Mouse (Mus musculus) retina, embryonic 14.5 days (tissue): ENCODE results near the gene Gpc6.
A peak's percentile ranks its signal among the peaks of the same experiment; 100 is the strongest.

Experiments
- DNase-seq: peaks from one replicate; pipeline ENCODE4 v3.0.0-alpha.2; 2015; ENCODE audit warnings: low spot score

The Gpc6 gene

GRCm38 (mm10) chr14:116947939-116948591 is 22.9 kb downstream of the Gpc6 start:
- DNase-seq, result no peak

GRCm38 (mm10) chr14:116957154-116957553 is 32.0 kb downstream of the Gpc6 start:
- DNase-seq, result no peak

GRCm38 (mm10) chr14:116964837-116965236 is 39.7 kb downstream of the Gpc6 start:
- no peak for DNase-seq

DNA sequence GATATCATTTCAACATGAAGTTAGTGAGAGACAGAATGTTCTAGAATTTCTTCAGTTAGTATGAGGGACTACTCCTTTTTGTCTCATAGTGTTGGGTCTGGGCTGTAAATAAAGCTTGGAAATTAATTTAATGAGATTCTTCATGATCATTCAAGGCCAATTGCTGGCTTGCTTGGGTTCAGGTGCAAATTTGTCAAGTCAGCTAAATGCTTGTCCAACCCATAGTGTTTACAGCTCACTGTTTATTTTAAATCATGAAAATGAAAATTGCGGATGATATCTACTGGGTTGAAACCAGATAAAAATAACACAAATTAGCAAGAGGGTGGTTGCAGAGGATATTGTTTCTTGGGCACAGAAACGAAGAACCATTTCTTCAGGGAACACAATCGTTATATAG is 49.6 kb downstream of the Gpc6 start:
- no peak for DNase-seq

GRCm38 (mm10) chr14:116975224-116975623 is 50.1 kb downstream of the Gpc6 start:
- DNase-seq, result no peak

DNA sequence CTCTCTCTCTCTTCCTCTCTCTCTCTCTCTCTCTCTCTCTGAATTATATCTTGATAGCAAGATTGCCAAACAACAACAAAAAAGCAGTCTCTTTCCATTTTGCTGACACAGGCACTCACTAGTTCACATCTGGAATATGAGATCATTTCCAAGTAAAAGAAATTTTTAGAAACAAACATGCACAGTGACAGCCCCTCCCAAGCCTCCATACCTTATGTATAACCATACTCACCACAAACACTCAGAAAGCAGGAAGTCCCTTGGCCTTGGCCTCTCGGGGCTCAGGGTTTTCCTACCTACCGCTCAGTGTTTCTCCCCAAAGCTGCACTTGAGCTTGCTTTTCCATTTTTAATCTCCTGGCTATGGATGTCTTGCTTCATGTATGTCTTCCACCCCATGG is 52.1 kb downstream of the Gpc6 start:
- no peak for DNase-seq

DNA sequence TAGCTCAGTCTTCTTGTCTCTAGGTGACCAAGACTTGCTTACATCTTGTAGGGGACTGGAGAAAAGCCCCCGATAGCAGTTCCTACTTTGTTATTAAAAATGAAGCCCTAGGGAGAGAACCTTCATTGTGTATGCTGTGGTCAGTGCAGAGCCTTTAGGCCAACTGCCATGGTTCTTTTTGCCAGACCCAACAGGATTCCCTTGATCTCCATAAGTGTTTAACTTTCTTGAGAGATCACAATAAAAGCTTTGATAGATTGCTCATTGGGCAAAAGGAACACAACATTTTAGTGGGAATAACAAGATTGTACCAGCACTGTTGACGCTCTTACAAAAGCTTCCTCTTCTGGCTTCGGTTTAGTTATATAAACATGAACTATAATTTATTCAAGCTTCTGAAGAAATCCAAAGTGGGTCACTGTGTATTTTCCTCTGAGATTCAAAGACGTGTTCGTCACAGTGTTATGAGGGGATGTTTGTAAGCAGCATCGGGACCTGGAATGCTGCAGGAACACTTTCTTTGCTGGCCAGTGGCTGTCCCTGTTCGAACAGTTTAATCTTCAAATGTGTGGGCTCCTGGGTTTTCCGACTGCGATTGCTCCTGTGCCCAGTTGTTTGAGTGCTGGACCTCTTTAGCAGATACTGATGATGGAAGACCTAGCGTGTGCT is 54.7 kb downstream of the Gpc6 start:
- no peak for DNase-seq

- no peak for DNase-seq
Measured at GRCm38 (mm10) chr14:116981711-116982110, 56.6 kb downstream of the Gpc6 start.

DNA sequence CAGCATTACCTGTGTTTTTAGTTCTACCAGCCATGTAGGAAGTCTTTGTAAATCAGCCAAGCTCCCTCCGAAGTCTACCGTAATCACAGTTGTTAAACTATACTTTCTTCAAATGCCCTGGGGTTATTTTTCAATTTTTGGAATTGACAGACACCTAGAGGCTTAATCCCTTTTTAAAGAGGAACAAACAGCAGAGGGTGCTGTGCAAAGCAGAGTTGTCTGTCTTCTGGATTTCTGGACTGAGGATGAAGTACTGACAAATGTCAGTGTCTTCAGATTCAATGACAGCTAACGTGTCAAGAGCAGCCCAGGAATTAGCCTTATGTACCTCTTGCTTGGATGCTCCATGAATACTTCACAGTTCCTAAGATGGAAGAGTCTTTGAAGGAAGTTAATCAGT is 62.2 kb downstream of the Gpc6 start:
- DNase-seq, result no peak

GRCm38 (mm10) chr14:117000376-117000775 is 75.3 kb downstream of the Gpc6 start:
- DNase-seq, result no peak

DNA sequence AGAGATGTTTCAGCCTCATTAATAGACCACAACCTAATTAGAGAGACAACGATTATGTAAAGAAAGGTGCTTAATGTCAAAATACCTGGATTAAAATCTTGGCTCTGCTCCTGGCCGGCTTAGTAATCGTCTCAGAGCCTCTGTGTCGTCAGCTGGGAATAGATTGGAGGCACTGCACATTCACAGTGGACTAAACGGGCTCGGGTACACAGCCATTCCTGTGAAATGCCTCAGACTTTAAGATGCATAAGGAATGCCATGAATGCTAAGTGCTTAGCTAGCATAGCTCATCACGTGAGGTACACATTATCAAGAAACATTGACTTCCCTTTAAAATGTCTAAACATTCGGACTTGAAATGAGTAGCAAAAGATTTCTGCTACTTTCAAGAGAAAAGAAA is 77.2 kb downstream of the Gpc6 start:
- no peak for DNase-seq

GRCm38 (mm10) chr14:117008781-117009180 is 83.7 kb downstream of the Gpc6 start:
- no peak for DNase-seq

- DNase-seq, result no peak
Measured at GRCm38 (mm10) chr14:117012969-117013368, 87.9 kb downstream of the Gpc6 start.

- DNase-seq, result no peak
Measured at GRCm38 (mm10) chr14:117013554-117014117, 88.5 kb downstream of the Gpc6 start.

GRCm38 (mm10) chr14:117015333-117015922 is 90.3 kb downstream of the Gpc6 start:
- peak; percentile 28 for DNase-seq

DNA sequence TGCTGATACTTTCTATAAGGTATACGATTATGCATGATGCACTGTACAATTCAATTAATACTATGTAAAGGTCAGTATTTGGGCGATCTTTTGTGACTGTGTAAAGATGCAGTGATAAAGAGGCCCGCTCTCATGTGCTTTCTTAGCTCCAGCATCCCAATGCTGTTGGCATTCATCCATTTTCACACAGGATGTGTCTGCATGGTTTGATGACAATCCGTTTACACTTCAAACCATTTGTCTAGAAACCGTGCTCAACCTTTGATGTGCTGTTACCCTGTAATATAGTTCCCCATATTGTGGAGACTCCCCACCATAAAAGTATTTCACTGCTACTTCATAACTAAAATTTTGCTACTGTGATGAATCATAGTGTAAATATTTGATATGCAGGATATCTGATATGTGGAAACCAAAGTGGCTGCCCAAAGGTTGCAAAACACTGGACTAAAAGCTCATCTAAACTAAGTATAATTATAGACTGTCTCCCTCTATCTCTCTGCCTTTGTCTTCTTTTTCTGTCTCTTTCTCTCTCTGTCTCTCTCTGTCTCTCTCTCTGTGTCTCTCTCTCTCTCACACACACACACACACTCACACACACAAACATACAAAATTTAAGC is 97.2 kb downstream of the Gpc6 start:
- DNase-seq, result no peak

GRCm38 (mm10) chr14:117034146-117034545 is 109.0 kb downstream of the Gpc6 start:
- DNase-seq, result peak; percentile 83

DNA sequence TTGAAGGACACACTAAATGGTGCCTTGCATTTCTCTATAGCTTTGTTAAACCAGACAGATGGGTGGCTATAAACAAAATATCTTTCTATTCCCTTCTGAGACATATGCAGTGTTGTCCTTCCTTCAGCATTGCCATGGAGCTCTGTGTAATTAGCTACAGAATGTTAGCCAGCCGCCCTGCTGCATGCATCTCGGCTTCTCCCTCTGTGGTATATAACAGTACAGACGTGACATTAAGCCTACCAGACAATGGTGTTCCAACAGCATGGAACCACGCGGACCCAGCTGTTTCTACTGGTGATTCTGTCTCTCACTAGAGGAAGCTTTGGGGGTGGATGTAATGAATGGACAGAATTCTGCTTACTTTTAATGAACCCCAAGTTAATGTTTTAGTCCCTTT is 115.9 kb downstream of the Gpc6 start:
- no peak for DNase-seq

- DNase-seq, result no peak
Measured at GRCm38 (mm10) chr14:117048951-117049350, 123.8 kb downstream of the Gpc6 start.

- DNase-seq, result peak; percentile 17
Measured at GRCm38 (mm10) chr14:117050877-117051276, 125.8 kb downstream of the Gpc6 start.

DNA sequence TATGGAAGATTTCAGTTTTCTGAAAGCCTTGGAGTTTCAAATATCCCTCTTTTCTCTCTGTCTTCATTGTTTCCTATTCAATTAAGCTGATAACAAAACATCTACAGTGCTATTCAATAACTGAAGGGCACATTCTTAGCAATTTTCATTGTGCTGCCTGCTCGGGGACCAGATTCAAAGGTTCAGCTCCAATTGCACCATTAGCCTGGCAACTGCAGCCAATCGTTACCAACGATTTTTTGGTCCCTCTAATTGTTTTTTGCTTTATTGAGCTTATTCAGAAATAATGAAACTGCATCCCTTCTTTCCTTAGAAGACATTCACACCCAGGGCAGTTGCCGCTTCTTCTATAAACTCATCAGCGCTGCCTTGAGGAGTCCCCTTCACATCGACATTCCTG is 128.2 kb downstream of the Gpc6 start:
- DNase-seq, result peak; percentile 33

GRCm38 (mm10) chr14:117055134-117055533 is 130.0 kb downstream of the Gpc6 start:
- DNase-seq, result no peak

GRCm38 (mm10) chr14:117061078-117061477 is 136.0 kb downstream of the Gpc6 start:
- DNase-seq, result no peak
